Mouse (Mus musculus): ENCODE data around the gene Crabp2.
A peak's percentile ranks its signal among the peaks of the same experiment; 100 is the strongest.
"Not testable (repeated sequence)": the region's sequence is repeated elsewhere in the genome, so short reads cannot be mapped to it uniquely, and the experiment has no call there.

Gene Crabp2

DNA sequence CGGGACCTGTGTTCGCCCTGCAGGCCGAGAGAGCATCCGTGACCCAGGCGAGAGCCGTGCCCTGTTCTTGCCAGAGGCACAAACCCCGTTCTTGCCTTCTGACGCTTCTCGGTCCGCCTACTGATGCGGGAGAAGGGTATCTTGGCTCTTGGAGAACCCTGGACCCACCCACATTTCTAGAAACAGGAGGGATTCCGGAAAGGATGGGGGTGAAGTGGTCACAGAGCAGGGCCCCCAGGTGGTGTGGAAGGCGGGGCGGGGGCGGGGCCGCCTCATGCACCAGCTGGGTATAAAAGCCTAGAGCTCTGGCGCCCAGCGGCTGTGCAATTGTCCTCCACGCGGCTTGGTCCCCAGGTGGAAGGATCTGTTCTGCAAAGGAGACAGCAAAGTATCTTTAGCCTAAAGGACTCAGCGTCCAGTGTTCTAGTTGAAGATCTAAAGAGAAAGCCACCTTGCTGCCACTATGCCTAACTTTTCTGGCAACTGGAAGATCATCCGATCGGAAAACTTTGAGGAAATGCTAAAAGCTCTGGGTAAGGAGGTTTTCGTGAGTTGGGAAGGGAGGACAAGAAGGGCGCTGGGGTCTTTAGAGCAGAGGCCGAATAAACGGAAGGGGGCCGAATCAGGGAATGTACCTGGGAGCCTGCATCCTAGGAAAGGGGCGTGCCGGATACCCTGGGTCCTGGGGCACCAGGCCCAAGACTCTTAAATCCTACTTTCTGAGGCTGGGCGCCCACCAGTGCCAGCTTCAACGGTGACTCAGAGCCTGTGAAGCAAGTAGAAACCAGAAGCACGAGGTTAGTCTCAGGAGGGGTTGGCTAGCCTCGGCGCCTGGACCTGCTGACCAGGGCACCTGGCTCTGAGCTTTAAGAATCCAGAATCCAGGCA is at the start of gene Crabp2:
Gene Crabp2, plus strand, starts transcription at position 289 of the 888 bp plus-strand sequence.
- H3K27me3 ChIP-seq (ENCODE audit: insufficient read depth, low read length), result peaks cover 82% of the 10 kb centered on the region
- peaks cover 26% of the 10 kb centered on the region for H3K36me3 ChIP-seq (ENCODE audit: insufficient read depth, low read length)
- peak within 1 kb of the TSS; percentile 60 for H3K4me3 ChIP-seq (replicated peaks; ENCODE audit: low read length)
- peaks cover 97% of the 10 kb centered on the region for H3K4me1 ChIP-seq (replicated peaks; ENCODE audit: low read depth, low read length)
- no peak for TF ChIP-seq NANOG (IDR thresholded peaks at IDR 0.05; ENCODE audit: borderline replicate concordance, low read length)
- no peak for TF ChIP-seq CTCF (conservative IDR thresholded peaks at IDR 0.05; ENCODE audit: low read length)
- TF ChIP-seq POU5F1 (IDR thresholded peaks at IDR 0.05; ENCODE audit: borderline replicate concordance, low read length), result no peak
- H3K9me3 ChIP-seq (ENCODE audit: low read length), result no peaks in the 10 kb centered on the region

DNA sequence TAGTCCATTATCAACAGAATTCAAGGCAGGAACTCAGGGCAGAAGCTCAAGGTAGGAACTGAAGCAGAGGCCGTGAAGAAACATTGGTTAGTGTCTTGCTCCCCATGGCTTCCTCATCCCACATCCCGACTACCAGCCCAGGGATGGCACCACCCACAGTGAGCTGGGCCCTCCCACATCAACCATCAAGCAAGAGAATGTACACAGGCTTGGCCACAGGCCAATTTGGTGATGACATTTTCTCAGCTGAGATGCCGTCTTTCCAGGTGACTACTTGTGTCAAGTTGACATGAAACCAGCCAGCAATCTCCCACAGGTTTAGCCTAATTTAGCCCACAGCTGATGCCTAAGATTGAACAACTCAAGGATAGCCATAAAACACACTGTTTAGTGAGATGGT is 49.2 kb upstream of the Crabp2 start:
- no peak overlapping the region for H3K4me3 ChIP-seq (replicated peaks; ENCODE audit: low read length)
- H3K9me3 ChIP-seq (ENCODE audit: low read length), result no peaks in the 10 kb centered on the region
- peaks cover 32% of the 10 kb centered on the region for H3K4me1 ChIP-seq (replicated peaks; ENCODE audit: low read depth, low read length)
- H3K36me3 ChIP-seq (ENCODE audit: insufficient read depth, low read length), result no peaks in the 10 kb centered on the region
- no peaks in the 10 kb centered on the region for H3K27me3 ChIP-seq (ENCODE audit: insufficient read depth, low read length)
- TF ChIP-seq POU5F1 (IDR thresholded peaks at IDR 0.05; ENCODE audit: borderline replicate concordance, low read length), result no peak
- no peak for TF ChIP-seq CTCF (conservative IDR thresholded peaks at IDR 0.05; ENCODE audit: low read length)
- no peak for TF ChIP-seq NANOG (IDR thresholded peaks at IDR 0.05; ENCODE audit: borderline replicate concordance, low read length)

DNA sequence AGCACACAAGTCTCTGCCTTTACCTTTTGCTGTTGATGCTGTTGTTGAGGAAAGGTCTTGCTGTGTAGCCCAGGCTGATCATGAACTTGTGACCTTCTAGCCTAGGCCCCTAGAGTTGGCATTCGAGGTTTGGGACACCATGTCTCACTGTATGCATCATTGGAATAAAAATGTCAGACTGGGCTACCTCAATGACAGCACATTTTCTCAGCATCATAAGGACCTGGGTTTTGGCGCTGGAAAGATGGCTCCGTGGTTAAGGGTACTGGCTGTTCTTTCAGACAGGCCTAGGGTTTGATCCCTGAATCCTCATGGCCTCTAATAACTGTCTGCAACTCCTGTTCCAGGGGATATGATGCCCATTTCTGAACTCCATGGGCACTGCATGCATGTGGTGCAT is 48.7 kb upstream of the Crabp2 start:
- TF ChIP-seq NANOG (IDR thresholded peaks at IDR 0.05; ENCODE audit: borderline replicate concordance, low read length) (no peak), CTCF (conservative IDR thresholded peaks at IDR 0.05; ENCODE audit: low read length) (no peak), POU5F1 (IDR thresholded peaks at IDR 0.05; ENCODE audit: borderline replicate concordance, low read length) (no peak)
- Histone ChIP-seq H3K36me3 (ENCODE audit: insufficient read depth, low read length) (no peaks in the 10 kb centered on the region), H3K9me3 (ENCODE audit: low read length) (no peaks in the 10 kb centered on the region), H3K4me1 (replicated peaks; ENCODE audit: low read depth, low read length) (peaks cover 28% of the 10 kb centered on the region), H3K4me3 (replicated peaks; ENCODE audit: low read length) (no peak overlapping the region), H3K27me3 (ENCODE audit: insufficient read depth, low read length) (no peaks in the 10 kb centered on the region)

DNA sequence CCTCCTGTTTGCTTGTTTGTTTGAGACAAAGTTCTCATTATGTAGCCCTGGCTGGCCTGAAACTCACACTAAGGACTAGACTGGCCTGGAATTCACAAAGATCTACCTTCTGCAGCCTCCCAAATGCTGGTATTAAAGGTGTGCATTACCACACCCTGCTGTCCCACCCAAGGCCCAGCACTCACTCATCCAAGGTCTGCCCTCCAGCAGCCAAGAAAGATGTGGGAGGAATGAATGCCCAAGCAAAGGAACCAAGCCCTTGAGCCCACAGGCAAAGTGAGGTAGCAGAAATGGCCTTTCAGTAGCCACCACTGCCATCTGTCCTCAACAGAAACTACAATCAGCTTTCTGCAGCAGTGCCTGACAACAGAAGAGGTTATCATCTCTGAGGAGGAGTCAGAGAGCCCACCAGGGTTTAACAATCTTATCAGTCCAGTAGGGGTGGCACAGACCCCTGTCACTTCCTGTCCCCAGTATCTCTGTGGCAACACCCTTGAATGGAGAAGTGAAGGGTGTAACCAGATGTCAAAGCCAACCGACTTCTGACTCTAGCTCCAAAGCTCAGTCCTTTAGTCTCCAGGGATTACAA is 47.3 kb upstream of the Crabp2 start:
- Histone ChIP-seq H3K4me1 (replicated peaks; ENCODE audit: low read depth, low read length) (peaks cover 23% of the 10 kb centered on the region), H3K36me3 (ENCODE audit: insufficient read depth, low read length) (no peaks in the 10 kb centered on the region), H3K4me3 (replicated peaks; ENCODE audit: low read length) (no peak overlapping the region), H3K9me3 (ENCODE audit: low read length) (no peaks in the 10 kb centered on the region), H3K27me3 (ENCODE audit: insufficient read depth, low read length) (no peaks in the 10 kb centered on the region)
- TF ChIP-seq NANOG (IDR thresholded peaks at IDR 0.05; ENCODE audit: borderline replicate concordance, low read length), result no peak
- TF ChIP-seq CTCF (conservative IDR thresholded peaks at IDR 0.05; ENCODE audit: low read length), result no peak
- no peak for TF ChIP-seq POU5F1 (IDR thresholded peaks at IDR 0.05; ENCODE audit: borderline replicate concordance, low read length)

DNA sequence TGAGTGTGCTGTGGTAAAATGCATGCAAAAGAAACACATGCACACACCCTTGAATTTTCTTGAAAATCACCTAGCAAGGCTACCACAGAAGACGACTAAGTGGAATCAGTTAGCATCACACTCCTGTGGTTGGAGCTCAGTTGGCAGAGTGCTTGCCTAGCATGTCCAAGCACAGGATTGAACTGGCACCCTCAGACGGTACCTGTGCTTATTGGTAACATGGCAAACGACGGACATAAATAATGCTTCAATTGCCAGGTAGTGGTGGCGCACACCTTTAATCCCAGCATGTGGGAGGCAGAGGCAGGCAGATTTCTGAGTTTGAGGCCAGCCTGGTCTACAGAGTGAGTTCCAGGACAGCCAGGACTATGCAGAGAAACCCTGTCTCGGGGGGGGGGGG is 46.5 kb upstream of the Crabp2 start:
- H3K4me3 ChIP-seq (replicated peaks; ENCODE audit: low read length); H3K27me3 ChIP-seq (ENCODE audit: insufficient read depth, low read length): not testable (repeated sequence)

DNA sequence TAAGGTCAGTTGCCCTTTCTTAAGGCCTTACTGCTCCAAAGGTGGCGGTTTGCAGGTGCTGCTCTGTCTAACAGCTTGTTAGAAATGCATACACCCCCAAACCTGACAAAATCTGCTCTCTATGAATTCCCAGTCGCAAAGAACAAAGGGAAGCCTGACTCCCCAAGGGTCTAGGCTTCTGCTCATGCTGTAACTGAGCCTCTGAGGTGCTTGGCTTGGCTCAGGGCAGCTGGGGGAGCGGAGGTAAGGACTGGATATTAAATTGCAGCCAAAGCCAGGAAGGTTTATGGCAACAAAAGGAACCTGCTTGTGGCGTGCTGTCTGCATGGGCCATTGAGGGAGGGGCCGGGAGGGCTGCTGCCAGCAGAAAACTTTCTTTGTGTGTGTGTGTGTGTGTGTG is 44.6 kb upstream of the Crabp2 start:
- no peaks in the 10 kb centered on the region for H3K27me3 ChIP-seq (ENCODE audit: insufficient read depth, low read length)
- TF ChIP-seq POU5F1 (IDR thresholded peaks at IDR 0.05; ENCODE audit: borderline replicate concordance, low read length), result no peak
- TF ChIP-seq CTCF (conservative IDR thresholded peaks at IDR 0.05; ENCODE audit: low read length), result no peak
- TF ChIP-seq NANOG (IDR thresholded peaks at IDR 0.05; ENCODE audit: borderline replicate concordance, low read length), result no peak
- H3K4me3 ChIP-seq (replicated peaks; ENCODE audit: low read length), result no peak overlapping the region
- no peaks in the 10 kb centered on the region for H3K36me3 ChIP-seq (ENCODE audit: insufficient read depth, low read length)
- peaks cover 36% of the 10 kb centered on the region for H3K4me1 ChIP-seq (replicated peaks; ENCODE audit: low read depth, low read length)
- H3K9me3 ChIP-seq (ENCODE audit: low read length), result no peaks in the 10 kb centered on the region

More for the DNA sequence above, 46.5 kb upstream of the Crabp2 start:
- peaks cover 23% of the 10 kb centered on the region for H3K4me1 ChIP-seq (replicated peaks; ENCODE audit: low read depth, low read length)
- not testable (repeated sequence) for H3K9me3 ChIP-seq (ENCODE audit: low read length); H3K36me3 ChIP-seq (ENCODE audit: insufficient read depth, low read length)

DNA sequence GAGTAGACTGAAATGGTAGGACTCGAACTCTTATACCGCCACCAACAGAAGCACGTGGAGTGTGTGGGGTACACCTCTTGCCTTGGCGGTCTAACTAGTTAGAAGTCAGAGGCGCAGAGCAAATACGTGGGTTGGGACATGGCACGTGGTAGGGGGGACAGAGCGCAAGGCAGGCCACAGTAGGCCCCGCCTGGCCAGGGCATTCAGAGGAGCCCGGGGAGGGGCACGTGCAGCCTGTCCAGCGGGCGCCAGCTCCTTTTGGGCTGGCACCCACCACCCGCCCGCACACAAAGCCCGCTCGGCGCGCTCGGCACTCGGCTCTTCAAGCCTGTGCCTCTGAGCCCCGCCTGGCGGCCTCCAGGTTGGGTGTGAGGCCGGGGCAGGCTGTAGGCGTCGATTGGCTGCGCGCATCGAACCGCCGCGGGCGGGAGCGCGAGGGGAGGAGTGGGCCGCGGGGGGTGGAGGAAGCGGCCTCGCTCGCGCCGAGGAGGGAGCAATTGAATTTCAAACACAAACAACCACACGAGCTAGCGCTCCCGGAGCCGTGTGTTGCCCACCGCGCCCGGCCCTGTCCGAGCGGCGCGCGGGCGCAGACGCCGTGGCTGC is 42.5 kb upstream of the Crabp2 start, which contains the start of gene Hdgf:
Gene Hdgf, plus strand, starts transcription at position 442 of the 606 bp plus-strand sequence.
- Histone ChIP-seq H3K9me3 (ENCODE audit: low read length) (no peaks in the 10 kb centered on the region), H3K27me3 (ENCODE audit: insufficient read depth, low read length) (no peaks in the 10 kb centered on the region), H3K36me3 (ENCODE audit: insufficient read depth, low read length) (peaks cover 4% of the 10 kb centered on the region), H3K4me3 (replicated peaks; ENCODE audit: low read length) (peak within 1 kb of the TSS; percentile 96), H3K4me1 (replicated peaks; ENCODE audit: low read depth, low read length) (peaks cover 47% of the 10 kb centered on the region)
- TF ChIP-seq CTCF (conservative IDR thresholded peaks at IDR 0.05; ENCODE audit: low read length) (no peak), POU5F1 (IDR thresholded peaks at IDR 0.05; ENCODE audit: borderline replicate concordance, low read length) (no peak), NANOG (IDR thresholded peaks at IDR 0.05; ENCODE audit: borderline replicate concordance, low read length) (no peak)

DNA sequence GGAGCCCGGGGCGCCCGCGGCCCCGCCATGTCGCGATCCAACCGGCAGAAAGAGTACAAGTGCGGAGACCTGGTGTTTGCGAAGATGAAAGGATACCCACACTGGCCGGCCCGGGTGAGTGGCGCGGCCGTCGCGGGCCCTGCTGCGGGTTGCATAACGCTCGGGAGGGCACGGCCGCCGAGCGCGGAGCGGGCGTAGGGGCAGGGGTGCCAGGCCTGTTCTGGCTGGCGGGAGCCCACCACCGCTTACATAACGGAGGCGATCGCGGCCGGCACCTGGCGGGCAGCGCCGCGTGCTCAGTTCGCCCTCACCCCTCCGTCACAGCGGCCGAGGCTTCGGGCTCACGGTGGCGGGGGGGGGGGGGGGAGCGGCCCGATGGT is 41.9 kb upstream of the Crabp2 start:
- H3K4me3 ChIP-seq (replicated peaks; ENCODE audit: low read length), result peak overlapping the region; percentile 96
- H3K9me3 ChIP-seq (ENCODE audit: low read length), result no peaks in the 10 kb centered on the region
- TF ChIP-seq NANOG (IDR thresholded peaks at IDR 0.05; ENCODE audit: borderline replicate concordance, low read length) (no peak), POU5F1 (IDR thresholded peaks at IDR 0.05; ENCODE audit: borderline replicate concordance, low read length) (no peak), CTCF (conservative IDR thresholded peaks at IDR 0.05; ENCODE audit: low read length) (no peak)
- H3K36me3 ChIP-seq (ENCODE audit: insufficient read depth, low read length), result peaks cover 10% of the 10 kb centered on the region
- H3K27me3 ChIP-seq (ENCODE audit: insufficient read depth, low read length), result no peaks in the 10 kb centered on the region
- peaks cover 47% of the 10 kb centered on the region for H3K4me1 ChIP-seq (replicated peaks; ENCODE audit: low read depth, low read length)
